Mouse (Mus musculus) limb, embryonic 15.5 days (tissue): ENCODE data around the gene Acsf3. TPM values are rescaled to one million over a fixed set of nuclear protein-coding genes. Genes with fewer than 3 reads are reported as not detected.

ENCODE experiments used
- ATAC-seq: fragments of 200-750 bp; cut with Nextera tagmentation; 2 replicates; pipeline ENCODE4 v1.8.0; 2017; ENCODE audit warnings: low read depth, moderate TSS enrichment; ENCODE audit not compliant: insufficient number of reproducible peaks, low FRiP score, low TSS enrichment
- H3K27ac ChIP-seq: fragments of 300-500 bp; sonication (generic); 2 replicates; pipeline ENCODE4 v1.5.1; 2015; ENCODE audit warnings: moderate library complexity, mild to moderate bottlenecking, inconsistent platforms
- H3K27me3 ChIP-seq: fragments of 300-500 bp; sonication (generic); 2 replicates; pipeline ENCODE4 v1.6.1; 2015; ENCODE audit warnings: inconsistent platforms
- H3K36me3 ChIP-seq: fragments of 300-500 bp; sonication (generic); 2 replicates; pipeline ENCODE4 v1.6.1; 2015; ENCODE audit warnings: inconsistent platforms
- H3K4me1 ChIP-seq: fragments of 300-500 bp; sonication (generic); 2 replicates; pipeline ENCODE4 v1.6.1; 2015; ENCODE audit warnings: inconsistent platforms
- H3K4me2 ChIP-seq: fragments of 300-500 bp; sonication (generic); 2 replicates; pipeline ENCODE4 v1.6.1; 2015; ENCODE audit warnings: mild to moderate bottlenecking, inconsistent platforms
- H3K4me3 ChIP-seq: fragments of 300-500 bp; sonication (generic); 2 replicates; pipeline ENCODE4 v1.5.1; 2015; ENCODE audit warnings: mild to moderate bottlenecking, inconsistent platforms
- H3K9ac ChIP-seq: fragments of 300-500 bp; sonication (generic); 2 replicates; pipeline ENCODE4 v1.6.1; 2015; ENCODE audit warnings: inconsistent platforms
- H3K9me3 ChIP-seq: fragments of 300-500 bp; sonication (generic); 2 replicates; pipeline ENCODE4 v1.6.1; 2016; ENCODE audit warnings: inconsistent platforms
- WGBS: fragments of 180-500 bp; shearing (Covaris S2); methylation state at CpG from one replicate; pipeline ENCODE4 v1.1.7; 2015; 5-methylcytosine and 5-hydroxymethylcytosine counted together
- polyA plus RNA-seq: library from polyadenylated mRNA; unstranded; fragments of >200 nt; fragmentation: Nextera tagmentation; extraction: Ambion mirVana; gene quantifications from 2 replicates; pipeline ENCODE4 v1.2.1, GENCODE M21; 2015

Acsf3 gene
- polyA plus RNA-seq, 1 experiment from 2014 or later = 18.1 TPM

- WGBS = 74% methylated on average over 14 of the region's 14 CpGs
- no peak overlapping the region for H3K4me2 ChIP-seq
- no peak overlapping the region for H3K9ac ChIP-seq
Measured at GRCm38 (mm10) chr8:122763267-122763738, 12.0 kb upstream of the Acsf3 start.

GRCm38 (mm10) chr8:122764790-122765474 lies 10.4 kb upstream of the Acsf3 start:
- no peak for ATAC-seq
- no peaks in the 10 kb centered on the region for H3K36me3 ChIP-seq
- H3K9me3 ChIP-seq = no peaks in the 10 kb centered on the region
- no peak overlapping the region for H3K27ac ChIP-seq
- H3K4me3 ChIP-seq = no peak overlapping the region
- H3K27me3 ChIP-seq = no peaks in the 10 kb centered on the region
- H3K4me1 ChIP-seq = peaks cover 5% of the 10 kb centered on the region; the same call in 1 of the 2 replicates
- no peak overlapping the region for H3K4me2 ChIP-seq
- no peak overlapping the region for H3K9ac ChIP-seq
- WGBS = 89% methylated on average over 7 of the region's 7 CpGs

More at GRCm38 (mm10) chr8:122763267-122763738, 12.0 kb upstream of the Acsf3 start:
- Histone ChIP-seq H3K36me3 (no peaks in the 10 kb centered on the region), H3K27me3 (no peaks in the 10 kb centered on the region), H3K4me3 (no peak overlapping the region), H3K9me3 (no peaks in the 10 kb centered on the region), H3K4me1 (peaks cover 5% of the 10 kb centered on the region; the same call in 1 of the 2 replicates), H3K27ac (no peak overlapping the region)
- no peak for ATAC-seq

- no peak overlapping the region for H3K9ac ChIP-seq
- H3K4me1 ChIP-seq = peaks cover 5% of the 10 kb centered on the region; the same call in 1 of the 2 replicates
- no peaks in the 10 kb centered on the region for H3K9me3 ChIP-seq
- no peak overlapping the region for H3K4me2 ChIP-seq
- 51% methylated on average over 5 of the region's 5 CpGs for WGBS
- no peak overlapping the region for H3K4me3 ChIP-seq
- H3K36me3 ChIP-seq = no peaks in the 10 kb centered on the region
- no peak overlapping the region for H3K27ac ChIP-seq
- ATAC-seq = no peak
- H3K27me3 ChIP-seq = no peaks in the 10 kb centered on the region
Measured at GRCm38 (mm10) chr8:122766189-122766588, 9.1 kb upstream of the Acsf3 start.

GRCm38 (mm10) chr8:122766647-122767200 lies 8.6 kb upstream of the Acsf3 start:
- Histone ChIP-seq H3K4me2 (no peak overlapping the region), H3K4me3 (no peak overlapping the region), H3K4me1 (peaks cover 5% of the 10 kb centered on the region; the same call in 1 of the 2 replicates), H3K27ac (no peak overlapping the region), H3K9me3 (no peaks in the 10 kb centered on the region), H3K27me3 (no peaks in the 10 kb centered on the region), H3K36me3 (no peaks in the 10 kb centered on the region), H3K9ac (no peak overlapping the region)
- WGBS = 79% methylated on average over 8 of the region's 8 CpGs
- ATAC-seq = no peak

GRCm38 (mm10) chr8:122767229-122767628 lies 8.1 kb upstream of the Acsf3 start:
- ATAC-seq = no peak
- WGBS = 41% methylated on average over 9 of the region's 9 CpGs
- H3K4me2 ChIP-seq = no peak overlapping the region
- no peaks in the 10 kb centered on the region for H3K27me3 ChIP-seq
- H3K9ac ChIP-seq = no peak overlapping the region
- H3K27ac ChIP-seq = no peak overlapping the region
- no peaks in the 10 kb centered on the region for H3K9me3 ChIP-seq
- peaks cover 5% of the 10 kb centered on the region; the same call in 1 of the 2 replicates for H3K4me1 ChIP-seq
- no peak overlapping the region for H3K4me3 ChIP-seq
- H3K36me3 ChIP-seq = no peaks in the 10 kb centered on the region

- WGBS = 53% methylated on average over 24 of the region's 24 CpGs
- H3K9me3 ChIP-seq = no peaks in the 10 kb centered on the region
- no peak overlapping the region for H3K4me2 ChIP-seq
- no peak overlapping the region for H3K9ac ChIP-seq
- no peaks in the 10 kb centered on the region for H3K36me3 ChIP-seq
- no peaks in the 10 kb centered on the region for H3K4me1 ChIP-seq
- H3K27me3 ChIP-seq = no peaks in the 10 kb centered on the region
- no peak overlapping the region for H3K4me3 ChIP-seq
- ATAC-seq = no peak
- no peak overlapping the region for H3K27ac ChIP-seq
Measured at GRCm38 (mm10) chr8:122769251-122770058, 5.8 kb upstream of the Acsf3 start.

GRCm38 (mm10) chr8:122772431-122773060 lies 2.7 kb upstream of the Acsf3 start:
- ATAC-seq = no peak
- Histone ChIP-seq H3K4me1 (peaks cover 12% of the 10 kb centered on the region), H3K27me3 (no peaks in the 10 kb centered on the region), H3K27ac (no peak overlapping the region), H3K36me3 (no peaks in the 10 kb centered on the region), H3K9me3 (no peaks in the 10 kb centered on the region), H3K4me2 (no peak overlapping the region), H3K9ac (no peak overlapping the region), H3K4me3 (no peak overlapping the region)
- 25% methylated on average over 10 of the region's 10 CpGs for WGBS

GRCm38 (mm10) chr8:122777701-122778100 lies 2.4 kb downstream of the Acsf3 start:
- no peak overlapping the region for H3K9ac ChIP-seq
- H3K27me3 ChIP-seq = no peaks in the 10 kb centered on the region
- H3K4me2 ChIP-seq = no peak overlapping the region
- no peaks in the 10 kb centered on the region for H3K9me3 ChIP-seq
- ATAC-seq = no peak
- WGBS = 86% methylated on average over 6 of the region's 6 CpGs
- peaks cover 34% of the 10 kb centered on the region for H3K36me3 ChIP-seq
- no peak overlapping the region for H3K4me3 ChIP-seq
- peaks cover 12% of the 10 kb centered on the region for H3K4me1 ChIP-seq
- H3K27ac ChIP-seq = no peak overlapping the region

GRCm38 (mm10) chr8:122778703-122779239 lies 3.5 kb downstream of the Acsf3 start:
- Histone ChIP-seq H3K4me2 (no peak overlapping the region), H3K9me3 (no peaks in the 10 kb centered on the region), H3K4me3 (no peak overlapping the region), H3K4me1 (peaks cover 12% of the 10 kb centered on the region), H3K27me3 (no peaks in the 10 kb centered on the region), H3K9ac (no peak overlapping the region), H3K36me3 (peaks cover 41% of the 10 kb centered on the region), H3K27ac (no peak overlapping the region)
- ATAC-seq = no peak
- 76% methylated on average over 3 of the region's 3 CpGs for WGBS

- Histone ChIP-seq H3K4me3 (no peak overlapping the region), H3K4me1 (peaks cover 12% of the 10 kb centered on the region), H3K27me3 (no peaks in the 10 kb centered on the region), H3K36me3 (peaks cover 46% of the 10 kb centered on the region), H3K4me2 (no peak overlapping the region), H3K9me3 (no peaks in the 10 kb centered on the region), H3K9ac (no peak overlapping the region), H3K27ac (no peak overlapping the region)
- 74% methylated on average over 9 of the region's 9 CpGs for WGBS
- ATAC-seq = no peak
Measured at GRCm38 (mm10) chr8:122779255-122779654, 4.0 kb downstream of the Acsf3 start.

- no peaks in the 10 kb centered on the region for H3K4me1 ChIP-seq
- H3K36me3 ChIP-seq = peaks cover 81% of the 10 kb centered on the region
- no peaks in the 10 kb centered on the region for H3K27me3 ChIP-seq
- no peak overlapping the region for H3K4me3 ChIP-seq
- 83% methylated on average over 1 of the region's 1 CpGs for WGBS
- no peak overlapping the region for H3K27ac ChIP-seq
- H3K4me2 ChIP-seq = no peak overlapping the region
- H3K9me3 ChIP-seq = no peaks in the 10 kb centered on the region
- H3K9ac ChIP-seq = no peak overlapping the region
- no peak for ATAC-seq
Measured at GRCm38 (mm10) chr8:122784756-122785155, 9.5 kb downstream of the Acsf3 start.
